Mouse (Mus musculus) ovary, adult 18-20 months (tissue): ENCODE data around the gene Frmd4b.
"Not testable (repeated sequence)": the region's sequence is repeated elsewhere in the genome, so short reads cannot be mapped to it uniquely, and the experiment has no call there.

Experiments used
- DNase-seq: peaks from one replicate; pipeline ENCODE4 v3.0.0; 2022; ENCODE audit warnings: low spot score, mixed read lengths

The Frmd4b gene

GRCm38 (mm10) chr6:97290687-97291086 lies 326.7 kb downstream of the Frmd4b start:
- no peak for DNase-seq

GRCm38 (mm10) chr6:97289838-97290237 lies 327.5 kb downstream of the Frmd4b start:
- DNase-seq = no peak

DNA sequence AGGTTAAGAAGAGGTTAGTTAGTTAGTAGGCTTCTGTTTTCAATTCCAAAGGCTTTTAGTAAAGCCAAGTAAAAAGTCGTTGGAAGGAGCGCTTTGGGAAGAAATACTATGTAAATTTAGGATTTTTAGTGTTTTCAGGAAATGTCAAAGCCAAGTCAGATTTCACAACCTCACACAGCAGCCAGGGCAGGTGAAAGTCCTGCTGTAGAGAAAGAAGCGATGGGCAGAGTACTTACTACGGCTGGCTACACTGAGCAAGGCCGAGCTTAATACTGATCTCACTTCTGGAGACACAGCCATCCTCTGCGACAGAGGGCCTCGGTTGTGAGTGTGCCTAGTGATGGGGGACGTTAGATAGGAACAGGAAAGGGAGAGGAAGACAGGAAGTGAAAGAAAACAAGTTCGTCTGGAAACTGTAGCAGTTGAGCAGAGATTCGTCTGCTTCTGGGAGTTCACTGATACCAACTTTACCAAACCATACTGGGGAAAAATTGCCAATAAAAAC lies 328.0 kb downstream of the Frmd4b start:
- DNase-seq = no peak

GRCm38 (mm10) chr6:97288047-97288855 lies 329.1 kb downstream of the Frmd4b start:
- no peak for DNase-seq

DNA sequence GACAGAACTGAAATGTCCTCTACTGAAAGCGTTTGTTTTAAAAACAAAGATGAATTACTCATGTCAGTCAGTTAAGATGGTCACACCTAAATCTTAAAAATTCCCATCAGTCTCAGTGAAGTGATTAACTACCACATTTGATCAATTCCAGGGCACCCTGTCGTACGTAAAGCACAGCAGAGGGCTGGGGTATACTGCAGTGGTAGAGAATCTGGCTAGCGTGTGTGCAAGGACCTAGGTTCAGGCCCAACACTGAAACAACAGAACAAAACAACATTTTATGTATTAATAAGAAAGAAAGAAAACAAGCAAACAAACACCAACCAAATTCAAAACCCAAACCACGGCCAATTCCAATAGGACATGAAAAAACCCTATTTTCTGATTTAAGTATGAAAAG lies 331.0 kb downstream of the Frmd4b start:
- no peak for DNase-seq

DNA sequence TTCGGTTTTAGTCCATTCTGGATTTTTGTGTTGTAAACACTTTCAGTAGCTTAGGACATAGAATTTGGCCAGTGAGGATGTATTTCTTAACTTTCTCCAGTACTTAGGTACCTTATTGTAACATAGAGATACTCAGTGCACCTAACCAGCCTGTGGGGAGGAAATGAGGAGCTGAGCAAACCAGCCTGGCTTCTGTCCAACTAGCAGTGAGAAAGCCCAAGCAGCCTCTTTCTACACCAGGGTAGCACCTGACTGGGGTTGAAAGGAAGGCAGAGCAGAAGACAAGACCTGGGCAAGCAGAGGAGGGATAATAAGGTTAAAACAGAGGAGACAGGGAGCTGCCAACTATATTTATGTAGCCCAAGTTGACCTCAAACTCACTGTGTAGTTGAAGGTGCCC lies 333.7 kb downstream of the Frmd4b start:
- DNase-seq = no peak

- peak; percentile 13 for DNase-seq
These were observed 338.5 kb downstream of the Frmd4b start for GRCm38 (mm10) chr6:97278878-97279277.

DNA sequence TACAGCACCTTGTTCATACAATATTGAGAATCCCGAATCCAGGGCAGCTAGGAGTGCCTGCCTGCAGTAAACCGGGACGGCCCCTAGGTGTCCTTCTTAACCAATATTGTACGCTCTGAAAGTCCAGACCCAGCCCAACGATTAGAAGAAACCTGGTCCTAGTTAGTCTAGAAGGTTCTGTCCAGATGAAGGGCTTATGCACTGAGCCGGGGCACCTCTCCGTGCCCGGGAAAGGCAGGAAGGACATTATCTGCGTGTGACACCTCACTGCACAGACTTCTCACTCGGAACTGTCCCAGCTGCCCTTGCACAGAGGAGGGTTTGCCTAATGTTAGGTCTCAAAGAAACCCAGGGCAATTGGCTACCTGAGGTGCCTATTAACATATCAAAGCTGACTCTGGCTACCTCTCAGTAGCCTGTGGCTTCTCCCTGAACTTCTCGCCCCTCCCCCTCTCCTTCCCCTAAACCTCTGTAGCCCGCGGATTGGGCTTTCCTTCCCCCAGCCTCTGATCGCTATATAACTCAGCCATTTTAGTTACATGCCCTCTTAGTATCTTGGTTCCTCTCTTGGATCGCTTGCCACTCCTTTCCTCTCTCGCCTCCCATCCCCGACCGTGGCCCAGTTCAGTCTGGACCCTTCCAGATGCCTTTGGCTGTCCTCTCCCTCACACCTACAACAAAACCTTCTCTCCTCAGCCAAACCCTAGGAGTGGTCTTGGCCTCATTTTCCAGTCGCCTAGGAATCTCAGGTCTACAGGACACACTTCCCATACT lies 339.1 kb downstream of the Frmd4b start:
- DNase-seq = peak; percentile 50

DNA sequence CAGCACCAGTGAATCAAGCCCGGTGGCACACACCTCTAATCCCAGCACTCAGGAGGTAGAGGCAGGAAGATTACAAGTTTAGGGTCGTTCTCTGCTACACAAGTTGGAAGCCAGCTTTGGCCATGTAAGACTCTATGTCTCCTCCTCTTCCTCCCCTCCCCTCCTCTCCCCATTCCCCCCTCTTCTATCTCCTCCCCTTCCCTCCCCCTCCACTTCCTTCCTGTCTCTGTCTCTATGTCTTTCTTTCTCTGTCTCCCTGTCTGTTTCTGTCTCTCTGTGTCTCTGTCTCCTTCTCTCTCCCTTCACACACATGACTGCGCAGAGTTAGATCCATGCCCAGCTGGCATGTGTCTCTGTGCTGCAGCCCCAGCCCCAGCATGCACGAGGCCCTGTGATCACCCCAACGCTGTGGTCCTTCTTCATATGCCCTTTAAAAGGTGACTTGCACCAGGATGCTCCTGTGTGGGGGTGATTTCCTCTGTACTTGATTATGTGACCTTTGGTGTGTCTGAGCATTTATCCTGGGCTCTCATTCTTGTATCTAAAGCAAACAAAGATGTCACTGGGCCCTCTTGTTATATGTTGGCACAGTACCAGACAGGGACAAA lies 340.3 kb downstream of the Frmd4b start:
- no peak for DNase-seq

DNA sequence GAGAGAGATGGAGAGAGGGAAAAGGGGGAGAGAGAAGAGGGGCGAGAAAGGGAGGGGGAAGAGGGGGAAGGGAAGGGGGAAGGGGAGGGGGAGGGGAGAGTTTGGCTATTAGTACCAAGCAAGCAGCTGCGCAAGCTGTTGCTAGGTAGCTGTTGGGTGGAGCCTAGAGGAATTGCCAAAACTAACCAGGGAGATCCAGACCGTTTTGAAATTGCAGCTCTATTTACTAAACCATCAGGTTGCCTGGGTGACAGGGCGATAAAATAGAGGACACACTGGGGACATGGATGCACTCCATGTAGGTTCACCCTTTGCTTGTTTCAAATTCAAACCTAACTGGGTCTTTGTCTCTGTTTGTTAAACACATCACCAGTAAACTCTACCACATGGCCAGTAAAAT lies 341.0 kb downstream of the Frmd4b start:
- no peak for DNase-seq

- DNase-seq = no peak
These were observed 341.6 kb downstream of the Frmd4b start for GRCm38 (mm10) chr6:97275760-97276159.

DNA sequence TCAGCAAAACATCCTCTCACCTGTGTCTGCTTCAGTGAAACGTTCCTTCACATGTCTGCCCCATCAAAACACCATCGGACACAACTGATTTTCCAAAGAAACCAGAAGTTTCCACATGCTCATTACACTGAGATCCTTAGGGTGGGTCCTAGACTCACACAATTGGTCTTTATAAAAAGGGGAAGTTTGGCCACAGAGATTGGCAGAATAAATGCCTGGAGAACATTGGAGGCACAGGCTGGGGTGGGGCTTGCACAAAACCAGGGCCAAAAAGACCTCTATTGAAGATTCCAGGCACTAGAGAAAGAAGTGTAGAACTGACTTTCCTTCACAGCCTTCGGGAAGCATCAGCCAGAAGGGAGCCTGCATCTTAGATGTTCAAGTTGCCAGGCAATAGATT lies 343.6 kb downstream of the Frmd4b start:
- no peak for DNase-seq

- no peak for DNase-seq
These were observed 344.2 kb downstream of the Frmd4b start for GRCm38 (mm10) chr6:97273058-97273710.

- no peak for DNase-seq
These were observed 345.0 kb downstream of the Frmd4b start for GRCm38 (mm10) chr6:97272349-97272748.

DNA sequence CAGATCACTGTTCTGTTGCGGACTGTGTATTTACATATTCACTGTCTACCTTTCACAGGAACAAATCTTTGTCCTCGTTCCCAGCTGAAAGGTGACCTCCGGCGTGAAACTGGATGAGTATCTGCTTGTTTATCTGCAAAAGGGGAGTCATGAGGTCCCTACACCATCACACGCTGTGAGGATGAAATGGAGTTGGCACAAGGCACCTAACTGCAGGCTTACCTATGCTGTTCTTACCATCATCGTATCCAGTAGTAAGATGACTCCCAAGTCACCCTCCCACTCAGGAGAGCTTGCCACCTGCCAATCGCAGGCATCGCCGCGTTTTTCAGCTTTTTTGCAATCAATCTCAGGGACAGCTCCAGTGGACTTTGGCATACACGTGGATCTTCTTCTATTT lies 347.7 kb downstream of the Frmd4b start:
- DNase-seq = no peak

- DNase-seq = no peak
These were observed 350.2 kb downstream of the Frmd4b start for GRCm38 (mm10) chr6:97267132-97267531.

- DNase-seq = no peak
These were observed 350.7 kb downstream of the Frmd4b start for GRCm38 (mm10) chr6:97266661-97267060.

- DNase-seq = no peak
These were observed 351.6 kb downstream of the Frmd4b start for GRCm38 (mm10) chr6:97265705-97266104.

DNA sequence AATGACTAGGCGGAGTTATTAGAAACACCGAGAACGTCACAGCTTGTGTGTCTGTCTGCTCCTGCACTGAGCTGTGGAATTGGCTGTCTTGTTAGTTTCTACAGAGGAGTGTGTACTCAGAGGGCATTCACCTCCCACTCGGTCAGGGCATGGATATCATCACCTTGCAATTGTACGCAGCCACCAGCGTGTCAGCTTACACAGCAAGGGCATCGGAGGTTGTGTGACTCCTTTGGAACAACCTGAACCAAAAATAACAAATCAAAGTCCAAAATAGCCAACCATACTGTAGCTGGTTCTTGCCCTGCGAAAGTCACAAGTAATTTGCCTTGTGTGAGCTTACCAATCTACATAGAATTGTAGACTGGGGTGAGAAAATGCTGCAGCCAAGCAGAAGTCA lies 352.1 kb downstream of the Frmd4b start:
- DNase-seq = no peak

GRCm38 (mm10) chr6:97263750-97264149 lies 353.6 kb downstream of the Frmd4b start:
- DNase-seq = not testable (repeated sequence)

- DNase-seq = no peak
These were observed 355.1 kb downstream of the Frmd4b start for GRCm38 (mm10) chr6:97262229-97262628.

DNA sequence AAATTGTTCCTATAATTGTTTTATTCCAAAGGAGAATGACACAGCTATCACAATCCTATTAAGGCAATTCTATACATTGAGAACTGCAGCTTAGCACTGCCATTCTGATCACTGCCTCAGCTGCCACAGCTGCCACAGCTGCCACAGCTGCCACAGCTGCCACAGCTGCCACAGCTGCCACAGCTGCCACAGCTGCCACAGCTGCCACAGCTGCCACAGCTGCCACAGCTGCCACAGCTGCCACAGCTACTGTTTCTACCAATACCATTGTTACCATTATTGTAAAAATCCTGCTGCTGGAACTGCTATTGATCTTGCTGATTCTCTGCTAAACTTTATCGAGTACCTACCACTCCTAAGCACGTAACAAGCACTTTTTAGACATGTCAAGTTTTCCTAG lies 357.4 kb downstream of the Frmd4b start:
- not testable (repeated sequence) for DNase-seq
